Mouse (Mus musculus) bone marrow macrophage, adult 2 months (primary cell): ENCODE results near the gene Pcca.

Experiments
- CTCF ChIP-seq: IDR thresholded peaks from 2 replicates; pipeline ENCODE4 v1.5.1; 2012; ENCODE audit warnings: low read depth, mild to moderate bottlenecking, low read length, moderate library complexity
- POLR2A ChIP-seq: IDR thresholded peaks from 2 replicates; pipeline ENCODE4 v1.6.1; 2012; ENCODE audit warnings: mild to moderate bottlenecking, low read depth, low read length, borderline replicate concordance

DNA sequence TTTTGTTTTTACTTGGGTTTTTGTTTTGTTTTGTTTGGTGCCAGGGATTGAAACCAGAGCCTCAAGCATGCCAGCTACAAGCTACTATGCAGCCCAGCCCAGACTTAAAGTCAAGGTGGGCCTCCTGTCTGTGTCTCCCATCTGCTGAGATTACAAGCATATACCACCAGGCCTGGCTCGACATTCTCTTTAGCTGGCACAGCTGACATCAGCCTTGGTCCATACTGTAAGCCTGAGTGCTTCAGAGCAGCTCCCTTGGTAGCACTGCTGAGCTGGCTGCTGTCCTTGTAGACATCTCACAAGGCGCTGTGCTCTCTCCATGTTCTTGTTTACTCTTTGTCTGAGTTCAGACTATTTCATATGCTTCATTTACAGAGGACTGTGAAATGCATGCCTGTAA is 302.9 kb downstream of the Pcca start:
- TF ChIP-seq CTCF = no peak
- TF ChIP-seq POLR2A = no peak
